Mouse (Mus musculus): Measurements from ENCODE around the gene Gzmf.
"Not testable (repeated sequence)": the region's sequence is repeated elsewhere in the genome, so short reads cannot be mapped to it uniquely, and the experiment has no call there.

Gzmf gene

DNA sequence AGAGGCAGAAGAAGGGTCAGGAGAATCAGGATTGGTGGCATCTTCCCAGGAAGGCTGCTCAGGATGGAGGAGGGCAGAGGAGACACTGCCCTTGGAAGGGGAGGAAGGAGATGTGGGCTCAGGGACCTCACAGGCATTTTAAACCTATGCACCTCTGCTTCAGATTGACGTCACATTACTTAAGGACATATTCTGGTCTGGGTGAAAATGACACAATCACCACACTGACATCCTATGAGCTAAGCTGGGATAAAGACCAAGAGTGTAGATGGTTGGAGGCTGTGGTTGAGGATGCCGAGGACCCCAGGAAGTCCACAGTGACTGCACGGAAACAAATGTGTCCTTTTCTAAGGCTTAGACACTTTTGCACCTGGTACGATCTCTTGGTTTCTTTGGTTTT, at the start of gene Gzmf:
TSS of gene Gzmf (minus strand) at position 101 of the 400 bp plus-strand sequence.
- no peak for DNase-seq (ENCODE audit: low read depth, low spot score)

- DNase-seq (ENCODE audit: low read depth, low spot score), result no peak
These were observed 29.2 kb upstream of the Gzmf start for GRCm38 (mm10) chr14:56240409-56240808.

GRCm38 (mm10) chr14:56234556-56234955, 23.3 kb upstream of the Gzmf start, which contains the start of gene Gzmc:
Gene Gzmc, minus strand, starts transcription at chr14:56234656.
- DNase-seq (ENCODE audit: low read depth, low spot score), result no peak

DNA sequence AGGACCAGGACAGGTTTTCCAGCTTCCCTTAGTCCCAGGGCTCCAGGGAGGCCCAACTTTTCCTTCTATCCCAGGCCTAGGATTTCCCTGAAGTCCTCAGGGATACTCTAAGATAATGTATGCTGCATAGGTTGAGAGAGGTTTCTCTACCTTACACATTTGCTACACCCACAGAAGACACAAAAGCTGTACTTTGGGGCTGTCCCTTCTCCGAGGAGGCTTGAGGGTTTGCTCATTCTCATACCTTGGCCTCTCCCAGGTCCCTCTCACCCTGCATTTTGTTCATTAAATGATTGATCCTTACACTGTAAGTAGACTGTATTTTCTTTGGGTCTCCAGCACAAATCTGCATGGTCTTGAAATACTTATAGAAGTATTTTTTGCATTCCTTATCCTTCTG, 5.6 kb downstream of the Gzmf start:
- DNase-seq (ENCODE audit: low read depth, low spot score), result no peak

- not testable (repeated sequence) for DNase-seq (ENCODE audit: low read depth, low spot score)
These were observed 6.2 kb downstream of the Gzmf start for GRCm38 (mm10) chr14:56205021-56205420.

DNA sequence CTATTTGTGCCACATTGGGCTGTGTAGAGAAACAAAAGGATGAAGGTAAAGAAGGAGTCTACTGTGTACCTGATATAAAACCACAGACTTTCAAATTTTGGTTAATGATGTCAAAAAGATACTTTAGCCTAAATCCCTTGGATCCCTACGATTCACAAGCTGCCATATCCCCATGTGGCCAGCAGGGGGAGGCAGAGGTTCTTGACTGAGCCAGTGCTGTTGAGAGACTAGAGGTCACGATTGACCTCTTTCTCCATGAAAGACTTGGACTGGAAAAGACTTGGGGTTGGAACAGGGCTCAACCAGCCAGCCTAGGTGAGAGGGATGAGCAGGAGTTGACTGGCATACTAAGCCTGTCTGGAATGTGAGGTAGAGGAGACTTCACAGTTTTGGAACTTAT, 7.2 kb downstream of the Gzmf start:
- DNase-seq (ENCODE audit: low read depth, low spot score), result peak; percentile 9

GRCm38 (mm10) chr14:56186946-56187345, 24.3 kb downstream of the Gzmf start:
- no peak for DNase-seq (ENCODE audit: low read depth, low spot score)

DNA sequence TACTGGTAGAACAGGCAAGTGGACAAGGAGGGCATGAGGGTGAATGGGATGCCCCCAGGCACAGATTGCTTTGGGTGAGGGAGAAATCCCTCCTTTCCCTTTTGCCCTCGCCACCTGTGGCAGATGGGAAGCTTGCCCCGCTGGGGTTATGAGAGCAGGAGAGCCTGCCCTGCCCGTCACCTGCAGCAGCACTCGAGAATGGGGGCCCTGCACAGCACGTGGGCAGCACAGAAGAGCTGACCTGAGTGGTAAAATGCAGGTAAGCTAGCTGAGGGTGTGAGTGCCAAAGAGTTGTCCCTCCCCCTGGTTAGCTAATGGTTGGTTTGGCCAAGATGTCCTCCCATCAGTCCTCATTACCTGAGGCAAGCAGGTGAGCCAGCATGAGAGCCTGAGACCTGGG, 24.7 kb downstream of the Gzmf start:
- no peak for DNase-seq (ENCODE audit: low read depth, low spot score)

DNA sequence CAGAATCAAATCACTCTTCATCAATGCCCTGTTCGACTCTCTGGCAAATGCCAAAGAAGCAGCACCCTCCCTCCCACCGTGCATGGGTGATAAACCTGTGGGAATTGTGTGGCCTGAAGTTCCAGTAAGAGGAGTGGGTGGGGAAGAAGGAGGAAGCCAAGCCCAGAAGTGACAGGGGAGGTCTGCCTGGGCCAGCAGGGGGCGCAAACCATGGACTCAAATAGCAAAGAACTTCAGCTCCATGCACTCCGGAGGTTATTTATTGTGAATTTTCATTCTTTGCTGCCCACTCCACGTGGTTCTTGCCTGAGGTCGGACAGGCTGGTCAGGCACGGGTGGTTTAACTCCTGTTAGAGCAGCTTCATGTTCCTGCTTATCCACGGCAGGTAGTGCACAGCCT, 33.6 kb downstream of the Gzmf start:
- DNase-seq (ENCODE audit: low read depth, low spot score), result not testable (repeated sequence)

DNA sequence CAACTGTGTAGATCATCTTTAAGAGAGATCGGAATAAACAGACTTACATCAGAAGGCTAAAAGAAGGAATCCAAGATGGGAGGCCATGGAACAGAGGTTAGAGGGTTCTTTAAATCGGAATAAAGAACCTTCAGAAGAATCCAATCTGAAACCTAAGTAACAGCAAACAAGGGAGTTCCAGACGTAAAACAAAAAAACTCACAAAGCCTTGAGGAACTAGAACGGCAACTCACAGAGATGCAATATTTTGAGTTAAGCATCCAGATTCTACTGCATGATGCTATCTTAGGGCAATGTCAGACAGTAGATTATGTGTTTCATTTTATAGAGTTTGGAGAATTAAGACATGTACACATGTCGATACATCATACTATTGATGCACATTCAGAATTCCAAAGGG, 36.7 kb downstream of the Gzmf start, which contains the start of gene Gzmn:
TSS of gene Gzmn (minus strand) at position 101 of the 400 bp plus-strand sequence.
- DNase-seq (ENCODE audit: low read depth, low spot score), result no peak

DNA sequence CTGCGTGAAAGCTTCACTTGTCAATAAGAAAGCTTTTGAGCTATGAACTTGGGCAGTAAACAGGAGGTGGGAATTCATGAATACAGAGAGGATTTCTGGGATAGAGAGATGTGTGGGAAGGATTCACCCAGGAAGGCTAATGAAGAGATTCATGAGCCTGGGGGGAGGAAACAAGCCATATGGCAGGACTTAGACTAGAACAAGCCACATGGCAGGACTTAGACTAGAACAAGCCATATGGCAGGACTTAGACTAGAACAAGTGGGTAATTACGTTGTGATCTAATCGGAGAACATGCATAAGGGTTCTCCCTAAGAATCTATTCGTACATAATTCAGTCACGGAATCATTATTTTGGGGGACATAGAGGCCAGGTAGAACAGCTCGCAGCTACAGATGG, 37.8 kb downstream of the Gzmf start:
- DNase-seq (ENCODE audit: low read depth, low spot score), result no peak

- no peak for DNase-seq (ENCODE audit: low read depth, low spot score)
These were observed 38.5 kb downstream of the Gzmf start for GRCm38 (mm10) chr14:56172744-56173143.

GRCm38 (mm10) chr14:56168009-56168408, 43.2 kb downstream of the Gzmf start:
- no peak for DNase-seq (ENCODE audit: low read depth, low spot score)

- no peak for DNase-seq (ENCODE audit: low read depth, low spot score)
These were observed 49.1 kb downstream of the Gzmf start for GRCm38 (mm10) chr14:56162109-56162508.

- not testable (repeated sequence) for DNase-seq (ENCODE audit: low read depth, low spot score)
These were observed 51.7 kb downstream of the Gzmf start, which contains the start of gene Gzmg for GRCm38 (mm10) chr14:56159479-56159878. Gene Gzmg, minus strand, starts transcription at chr14:56159579.

DNA sequence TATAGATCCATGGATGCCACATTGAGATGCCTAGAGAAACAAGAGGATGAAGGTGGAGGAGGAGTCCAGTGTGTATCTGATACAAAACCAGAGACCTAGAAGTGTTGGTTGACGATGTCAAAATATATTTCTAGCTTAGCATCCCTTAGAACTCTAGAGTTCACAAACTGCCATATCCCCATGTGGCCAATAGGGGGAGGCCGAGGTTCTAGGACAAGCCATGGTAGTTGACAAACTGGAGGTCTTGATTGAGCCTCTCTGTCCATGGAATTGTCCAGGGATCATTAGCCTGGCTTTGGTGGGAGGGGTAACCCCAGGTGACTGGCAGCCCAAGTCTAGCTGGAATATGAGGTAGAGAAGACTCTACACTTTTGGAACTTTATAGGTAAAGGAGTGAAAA, 55.9 kb downstream of the Gzmf start:
- DNase-seq (ENCODE audit: low read depth, low spot score), result no peak

Data from c-Kit-negative CD71-positive TER-119-positive erythroid progenitor cells, embryonic 14.5 days (primary cell).